Mouse (Mus musculus) midbrain, postnatal 0 days (tissue): ENCODE results near the gene Pde10a. TPM values are rescaled to one million over a fixed set of nuclear protein-coding genes. Genes with fewer than 3 reads are reported as not detected.

Experiments used
- ATAC-seq: fragments of 200-750 bp; cut with Nextera tagmentation; 2 replicates; pipeline ENCODE4 v1.8.0; 2017; ENCODE audit warnings: moderate number of reproducible peaks, mild to moderate bottlenecking, moderate TSS enrichment, moderate library complexity; ENCODE audit not compliant: low FRiP score
- DNase-seq: peaks from one replicate; pipeline ENCODE4 v3.0.0-alpha.2; 2015; ENCODE audit warnings: low spot score
- H3K27ac ChIP-seq: fragments of 300-500 bp; sonication (generic); 2 replicates; pipeline ENCODE4 v1.5.1; 2014; ENCODE audit warnings: low read depth, mild to moderate bottlenecking, low read length, mixed read lengths
- H3K27me3 ChIP-seq: fragments of 300-500 bp; sonication (generic); 2 replicates; pipeline ENCODE4 v1.6.1; 2014; ENCODE audit warnings: low read length, control low read depth, mixed read lengths; ENCODE audit not compliant: insufficient read depth
- H3K36me3 ChIP-seq: fragments of 300-500 bp; sonication (generic); 2 replicates; pipeline ENCODE4 v1.6.1; 2014; ENCODE audit warnings: low read length, control low read depth, mixed read lengths; ENCODE audit not compliant: insufficient read depth
- H3K4me1 ChIP-seq: fragments of 300-500 bp; sonication (generic); 2 replicates; pipeline ENCODE4 v1.6.1; 2014; ENCODE audit warnings: mild to moderate bottlenecking, control low read depth, antibody characterized with exemption, low read length, mixed read lengths; ENCODE audit not compliant: insufficient read depth
- H3K4me2 ChIP-seq: fragments of 300-500 bp; sonication (generic); 2 replicates; pipeline ENCODE4 v1.6.1; 2014; ENCODE audit warnings: low read depth, mild to moderate bottlenecking, low read length, mixed read lengths; ENCODE audit not compliant: poor library complexity, severe bottlenecking
- H3K4me3 ChIP-seq: fragments of 300-500 bp; sonication (generic); 2 replicates; pipeline ENCODE4 v1.5.1; 2014; ENCODE audit warnings: low read depth, mild to moderate bottlenecking, low read length, moderate library complexity
- H3K9ac ChIP-seq: fragments of 300-500 bp; sonication (generic); replicated peaks from 2 replicates; pipeline ENCODE4 v1.6.1; 2014; ENCODE audit warnings: mild to moderate bottlenecking, low read length, moderate library complexity, mixed read lengths; ENCODE audit not compliant: poor library complexity, severe bottlenecking
- H3K9me3 ChIP-seq: fragments of 300-500 bp; sonication (generic); 2 replicates; pipeline ENCODE4 v1.6.1; 2016; ENCODE audit warnings: low read length, control low read depth
- CTCF ChIP-seq: IDR thresholded peaks from 2 replicates; pipeline ENCODE4 v1.5.1; 2016; ENCODE audit warnings: antibody characterized with exemption, mild to moderate bottlenecking
- WGBS: fragments of 180-500 bp; shearing (Covaris S2); extraction: QIAGEN DNeasy Blood & Tissue Kit; methylation state at CpG from one replicate; pipeline ENCODE4 v1.1.7; 2014; 5-methylcytosine and 5-hydroxymethylcytosine counted together
- polyA plus RNA-seq: library from polyadenylated mRNA; unstranded; fragments of >200 nt; fragmentation: Nextera tagmentation; extraction: Ambion mirVana; gene quantifications from 2 replicates; pipeline ENCODE4 v1.2.1, GENCODE M21; 2015
- total RNA-seq: library from RNA; depleted of rRNA; stranded (reverse); fragments of >200 nt; gene quantifications from 2 replicates; pipeline ENCODE4 v1.2.3, GENCODE M21; 2014

The Pde10a gene
- total and polyA plus RNA-seq, 2 experiments from 2014 or later = 8.6 to 40.3 TPM

GRCm38 (mm10) chr17:8915693-8916092 is 390.5 kb downstream of the Pde10a start:
- Histone ChIP-seq H3K27me3 (no peaks in the 10 kb centered on the region), H3K4me1 (no peaks in the 10 kb centered on the region), H3K4me3 (no peak overlapping the region), H3K36me3 (no peaks in the 10 kb centered on the region), H3K27ac (no peak overlapping the region), H3K9ac (no peak overlapping the region), H3K4me2 (no peak overlapping the region), H3K9me3 (no peaks in the 10 kb centered on the region)
- TF ChIP-seq CTCF = no peak
- no peak for ATAC-seq
- no peak for DNase-seq

GRCm38 (mm10) chr17:8923074-8923473 is 397.9 kb downstream of the Pde10a start:
- no peak for ATAC-seq
- H3K4me1 ChIP-seq = no peaks in the 10 kb centered on the region
- H3K36me3 ChIP-seq = no peaks in the 10 kb centered on the region
- H3K4me3 ChIP-seq = no peak overlapping the region
- H3K27me3 ChIP-seq = no peaks in the 10 kb centered on the region
- no peak overlapping the region for H3K27ac ChIP-seq
- no peak for TF ChIP-seq CTCF
- H3K9me3 ChIP-seq = no peaks in the 10 kb centered on the region
- DNase-seq = no peak
- no peak overlapping the region for H3K9ac ChIP-seq
- WGBS = 60% methylated on average over 4 of the region's 4 CpGs
- no peak overlapping the region for H3K4me2 ChIP-seq

GRCm38 (mm10) chr17:8923727-8924126 is 398.6 kb downstream of the Pde10a start:
- no peaks in the 10 kb centered on the region for H3K9me3 ChIP-seq
- no peak overlapping the region for H3K4me2 ChIP-seq
- TF ChIP-seq CTCF = no peak
- no peak overlapping the region for H3K9ac ChIP-seq
- H3K4me3 ChIP-seq = no peak overlapping the region
- H3K36me3 ChIP-seq = no peaks in the 10 kb centered on the region
- ATAC-seq (no peak), DNase-seq (no peak)
- no peaks in the 10 kb centered on the region for H3K4me1 ChIP-seq
- no peak overlapping the region for H3K27ac ChIP-seq
- 76% methylated on average over 8 of the region's 8 CpGs for WGBS
- H3K27me3 ChIP-seq = no peaks in the 10 kb centered on the region

- whole genome bisulfite sequencing = 70% methylated on average over 10 of the region's 10 CpGs
- H3K9me3 ChIP-seq = no peaks in the 10 kb centered on the region
- ATAC-seq = no peak
- TF ChIP-seq CTCF = no peak
- no peak overlapping the region for H3K9ac ChIP-seq
- H3K4me1 ChIP-seq = no peaks in the 10 kb centered on the region
- no peak for DNase-seq
- H3K27me3 ChIP-seq = no peaks in the 10 kb centered on the region
- no peaks in the 10 kb centered on the region for H3K36me3 ChIP-seq
- H3K4me2 ChIP-seq = no peak overlapping the region
- no peak overlapping the region for H3K27ac ChIP-seq
- H3K4me3 ChIP-seq = no peak overlapping the region
Observed at GRCm38 (mm10) chr17:8925819-8926383, 400.7 kb downstream of the Pde10a start.

GRCm38 (mm10) chr17:8928560-8928959 is 403.4 kb downstream of the Pde10a start:
- ATAC-seq (no peak), DNase-seq (no peak)
- Histone ChIP-seq H3K4me2 (no peak overlapping the region), H3K36me3 (peaks cover 7% of the 10 kb centered on the region; the same call in 1 of the 2 replicates), H3K27me3 (no peaks in the 10 kb centered on the region), H3K27ac (no peak overlapping the region), H3K4me3 (no peak overlapping the region), H3K9ac (no peak overlapping the region; the same call in 1 of the 2 replicates), H3K9me3 (no peaks in the 10 kb centered on the region), H3K4me1 (no peaks in the 10 kb centered on the region)
- no peak for TF ChIP-seq CTCF
- 57% methylated on average over 2 of the region's 2 CpGs for WGBS

GRCm38 (mm10) chr17:8929636-8930035 is 404.5 kb downstream of the Pde10a start:
- Histone ChIP-seq H3K4me3 (no peak overlapping the region), H3K27me3 (no peaks in the 10 kb centered on the region), H3K27ac (no peak overlapping the region), H3K36me3 (peaks cover 7% of the 10 kb centered on the region; the same call in 1 of the 2 replicates), H3K9ac (no peak overlapping the region), H3K4me1 (no peaks in the 10 kb centered on the region), H3K4me2 (no peak overlapping the region), H3K9me3 (no peaks in the 10 kb centered on the region)
- ATAC-seq = no peak
- no peak for TF ChIP-seq CTCF
- no peak for DNase-seq
- WGBS = 54% methylated on average over 8 of the region's 8 CpGs
